Mouse (Mus musculus) G1E (cell line): Measurements from ENCODE around the gene Mfsd5. TPM values are rescaled to one million over a fixed set of nuclear protein-coding genes. Genes with fewer than 3 reads are reported as not detected.

ENCODE experiments used
- ATAC-seq: 2 replicates; pipeline ENCODE4 v1.8.0; 2016; ENCODE audit warnings: mild to moderate bottlenecking; ENCODE audit not compliant: insufficient number of reproducible peaks, poor library complexity, low FRiP score, severe bottlenecking; ENCODE audit errors: extremely low read depth
- DNase-seq: peaks from one replicate; pipeline ENCODE4 v3.0.0; 2012; ENCODE audit warnings: low spot score
- H3K27me3 ChIP-seq: 2 replicates; pipeline ENCODE4 v1.6.1; 2012; ENCODE audit warnings: mild to moderate bottlenecking, low read length, inconsistent platforms; ENCODE audit not compliant: insufficient read depth
- H3K36me3 ChIP-seq: replicated peaks from 2 replicates; pipeline ENCODE3; 2012; ENCODE audit warnings: mild to moderate bottlenecking, inconsistent platforms
- H3K4me1 ChIP-seq: 2 replicates; pipeline ENCODE4 v1.6.1; 2012; ENCODE audit warnings: low read depth, low read length, inconsistent platforms, mixed read lengths; ENCODE audit not compliant: insufficient read depth
- H3K4me3 ChIP-seq: 2 replicates; pipeline ENCODE4 v1.5.1; 2012; ENCODE audit warnings: low read depth, mild to moderate bottlenecking, inconsistent platforms, low read length, moderate library complexity, mixed read lengths
- H3K9me3 ChIP-seq: replicated peaks from 2 replicates; pipeline ENCODE4 v1.6.1; 2012; ENCODE audit warnings: inconsistent platforms
- CTCF ChIP-seq: IDR thresholded peaks from 2 replicates; pipeline ENCODE4 v1.5.1; 2012; ENCODE audit warnings: low read depth, low read length, inconsistent platforms, mixed read lengths
- GATA1 ChIP-seq: IDR thresholded peaks from 2 replicates; pipeline ENCODE4 v1.6.1; 2012; ENCODE audit warnings: borderline replicate concordance, low read length, inconsistent platforms, mixed read lengths
- GATA2 ChIP-seq: IDR thresholded peaks from 2 replicates; pipeline ENCODE4 v1.6.1; 2012; ENCODE audit warnings: low read depth, low read length, inconsistent platforms, borderline replicate concordance
- POLR2AphosphoS5 ChIP-seq: IDR thresholded peaks from 2 replicates; pipeline ENCODE4 v1.6.1; 2012; ENCODE audit warnings: low read depth, low read length, inconsistent platforms; ENCODE audit not compliant: insufficient replicate concordance
- TAL1 ChIP-seq: conservative IDR thresholded peaks from 2 replicates; pipeline ENCODE4 v1.6.1; 2012; ENCODE audit warnings: low read depth, low read length, inconsistent platforms, mixed read lengths
- polyA plus RNA-seq: library from polyadenylated mRNA; stranded (reverse); fragments of >175 nt; gene quantifications from 2 replicates; pipeline ENCODE4 v1.2.3, GENCODE M21; 2012
- total RNA-seq, 2 experiments: library from RNA; stranded (forward) in 1 of 2; stranded (reverse) in 1 of 2; fragments of 200-1000 nt in 1 of 2; fragments of >200 nt in 1 of 2; fragmentation: Nextera tagmentation in 1 of 2; gene quantifications; 2 replicates each; pipeline ENCODE4 v1.2.3; 2014 to 2017

The Mfsd5 gene
- total and polyA plus RNA-seq, 3 experiments, result 25.8 to 66.2 (median 31.1) TPM

DNA sequence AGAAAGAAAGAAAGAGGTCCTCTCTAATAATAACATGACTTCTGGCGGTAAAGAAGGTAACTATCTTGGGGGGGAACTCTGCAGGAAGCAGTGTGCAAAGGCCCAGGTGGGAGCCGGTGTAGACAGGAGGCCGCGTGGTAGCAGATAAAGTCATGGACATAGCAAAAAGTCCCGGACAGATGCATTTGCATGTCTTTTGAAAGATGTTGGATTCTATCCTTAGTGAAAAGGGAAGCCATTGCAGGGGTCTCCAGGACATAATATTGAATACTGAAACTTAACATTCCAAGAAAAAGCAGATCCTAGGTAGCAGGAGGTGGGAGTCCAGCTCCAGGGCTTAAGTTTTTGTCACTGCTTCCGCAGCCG is 545 bp upstream of the Mfsd5 start:
- H3K27me3 ChIP-seq, result 0 out of 2 replicates have a peak, but pooled peaks cover 12% of the 10 kb centered on the region
- TF ChIP-seq CTCF (no peak), TAL1 (no peak), GATA1 (no peak), POLR2AphosphoS5 (no peak), GATA2 (no peak)
- peaks cover 28% of the 10 kb centered on the region for H3K36me3 ChIP-seq
- H3K4me3 ChIP-seq, result peak overlapping the region; percentile 95
- ATAC-seq, result no peak
- peaks cover 44% of the 10 kb centered on the region for H3K4me1 ChIP-seq
- no peaks in the 10 kb centered on the region for H3K9me3 ChIP-seq
- no peak for DNase-seq

DNA sequence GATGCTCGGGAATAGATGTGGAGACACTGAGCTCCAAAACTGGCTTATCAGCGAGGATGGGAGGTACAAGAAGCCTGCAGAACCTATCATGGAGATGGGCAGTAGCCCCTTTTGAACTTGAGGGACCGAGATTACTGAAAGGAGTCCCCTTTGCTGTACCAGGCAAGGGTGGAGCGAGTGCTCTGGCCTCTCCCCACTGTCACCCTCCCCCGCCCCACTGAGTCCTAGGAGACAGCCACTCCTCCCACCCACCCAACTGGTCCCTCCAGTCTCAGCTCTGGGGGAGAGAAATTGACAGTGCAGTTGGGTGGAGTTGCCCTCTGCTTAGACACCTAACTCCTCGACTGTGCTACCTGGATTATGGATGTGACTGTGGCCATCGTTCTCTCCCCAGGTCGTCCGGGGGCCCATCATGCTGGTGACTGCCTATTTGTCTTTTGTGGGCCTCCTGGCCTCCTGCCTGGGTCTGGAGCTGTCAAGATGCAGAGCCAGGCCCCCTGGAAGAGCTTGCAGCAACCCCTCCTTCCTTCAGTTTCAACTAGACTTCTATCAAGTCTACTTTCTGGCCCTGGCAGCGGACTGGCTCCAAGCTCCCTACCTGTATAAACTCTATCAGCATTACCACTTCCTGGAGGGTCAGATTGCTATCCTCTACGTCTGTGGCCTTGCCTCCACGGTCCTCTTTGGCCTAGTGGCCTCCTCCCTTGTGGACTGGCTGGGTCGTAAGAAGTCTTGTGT is 698 bp downstream of the Mfsd5 start:
- H3K4me1 ChIP-seq, result peaks cover 51% of the 10 kb centered on the region
- peak; percentile 35 for ATAC-seq

DNA sequence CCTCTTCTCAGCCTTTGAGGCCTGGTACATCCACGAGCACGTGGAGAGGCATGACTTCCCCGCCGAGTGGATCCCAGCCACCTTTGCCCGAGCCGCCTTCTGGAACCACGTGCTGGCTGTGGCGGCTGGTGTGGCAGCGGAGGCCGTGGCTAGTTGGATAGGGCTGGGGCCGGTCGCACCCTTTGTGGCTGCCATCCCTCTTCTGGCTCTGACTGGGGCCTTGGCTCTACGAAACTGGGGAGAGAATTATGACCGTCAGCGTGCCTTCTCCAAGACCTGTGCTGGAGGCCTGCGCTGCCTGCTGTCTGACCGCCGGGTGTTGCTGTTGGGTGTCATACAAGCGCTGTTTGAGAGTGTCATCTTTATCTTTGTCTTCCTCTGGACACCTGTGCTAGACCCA is 1.4 kb downstream of the Mfsd5 start:
- H3K9me3 ChIP-seq, result no peaks in the 10 kb centered on the region
- H3K27me3 ChIP-seq, result 0 out of 2 replicates have a peak, but pooled peaks cover 4% of the 10 kb centered on the region
- H3K4me1 ChIP-seq, result peaks cover 51% of the 10 kb centered on the region
- ATAC-seq (no peak), DNase-seq (no peak)
- no peak for TF ChIP-seq CTCF
- no peak for TF ChIP-seq GATA2
- TF ChIP-seq GATA1, result no peak
- H3K4me3 ChIP-seq, result peak overlapping the region; percentile 95; the same call in 1 of the 2 replicates
- H3K36me3 ChIP-seq, result peaks cover 31% of the 10 kb centered on the region

More for the DNA sequence above, 698 bp downstream of the Mfsd5 start:
- Histone ChIP-seq H3K9me3 (no peaks in the 10 kb centered on the region), H3K36me3 (peaks cover 29% of the 10 kb centered on the region), H3K4me3 (peak overlapping the region; percentile 95), H3K27me3 (0 out of 2 replicates have a peak, but pooled peaks cover 5% of the 10 kb centered on the region)
- TF ChIP-seq GATA1 (no peak), GATA2 (no peak), TAL1 (no peak), POLR2AphosphoS5 (no peak), CTCF (no peak)
- DNase-seq, result peak; percentile 68

DNA sequence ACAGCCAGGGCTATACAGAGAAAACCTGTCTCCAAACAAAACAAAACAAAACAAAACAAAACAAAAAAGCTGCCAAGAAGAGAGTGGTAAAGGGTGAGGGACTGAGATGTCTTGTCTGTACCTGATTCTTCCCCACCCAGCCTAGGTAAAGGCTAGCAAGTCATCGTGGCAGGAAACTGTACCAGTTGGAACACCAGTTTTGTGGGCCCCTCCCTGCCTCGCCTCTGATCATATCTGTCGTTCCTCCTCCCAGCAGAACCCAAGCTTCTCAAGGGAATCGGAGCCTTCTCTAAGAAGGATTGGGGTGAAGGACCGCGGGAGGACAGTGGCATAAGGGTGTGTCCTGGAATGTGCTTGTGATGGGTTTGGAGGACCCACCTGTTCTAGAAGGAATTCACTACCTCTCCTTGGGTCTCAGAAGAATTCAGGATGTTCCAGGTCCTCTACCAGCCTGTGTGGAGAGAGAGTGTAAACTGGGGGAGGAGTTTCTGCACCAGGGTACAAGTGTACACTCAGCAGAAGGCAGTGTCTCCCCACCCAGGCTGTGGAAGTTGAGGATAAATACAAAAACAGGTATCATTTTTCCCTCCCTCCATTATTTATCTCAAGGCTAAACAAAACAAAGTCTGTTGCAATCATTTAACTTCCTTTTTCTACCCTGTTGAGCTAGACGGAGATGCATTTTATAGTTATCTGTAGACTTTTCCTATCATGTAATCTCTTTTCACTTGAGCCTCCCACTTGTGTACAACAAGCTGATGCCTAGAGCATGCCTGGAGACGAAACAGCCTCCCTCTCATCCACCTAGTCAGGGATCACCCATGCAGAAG is 3.4 kb downstream of the Mfsd5 start:
- DNase-seq (no peak), ATAC-seq (no peak)
- H3K27me3 ChIP-seq, result no peaks in the 10 kb centered on the region
- no peaks in the 10 kb centered on the region for H3K9me3 ChIP-seq
- no peak overlapping the region; the same call in 1 of the 2 replicates for H3K4me3 ChIP-seq
- peaks cover 31% of the 10 kb centered on the region for H3K36me3 ChIP-seq
- TF ChIP-seq CTCF, result no peak
- TF ChIP-seq GATA1, result no peak
- TF ChIP-seq POLR2AphosphoS5, result no peak
- TF ChIP-seq TAL1, result no peak
- no peak for TF ChIP-seq GATA2
- peaks cover 51% of the 10 kb centered on the region for H3K4me1 ChIP-seq

DNA sequence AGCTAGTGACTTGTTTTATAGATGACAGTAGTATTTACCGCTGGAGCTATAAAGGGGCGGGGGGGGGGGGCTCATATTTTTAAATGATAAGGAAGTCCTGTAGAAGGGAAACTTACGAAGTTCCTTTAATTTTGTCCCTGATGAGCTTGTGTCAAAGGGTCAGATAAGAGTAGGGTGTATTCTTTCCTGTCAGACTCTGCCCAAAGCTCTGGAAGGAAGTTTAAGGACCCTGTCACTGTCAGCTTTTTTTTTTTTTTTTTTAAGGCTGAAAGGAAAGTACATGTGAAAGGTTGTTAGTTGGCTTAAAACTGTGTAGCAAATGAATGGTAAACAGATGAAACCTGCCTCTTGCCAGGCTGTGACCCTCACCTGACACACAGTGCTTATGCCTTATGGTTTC is 4.4 kb downstream of the Mfsd5 start:
- ATAC-seq (no peak), DNase-seq (no peak)
- no peak for TF ChIP-seq GATA2
- no peak for TF ChIP-seq GATA1
- no peak for TF ChIP-seq POLR2AphosphoS5
- TF ChIP-seq CTCF, result no peak
- TF ChIP-seq TAL1, result no peak
- no peaks in the 10 kb centered on the region for H3K9me3 ChIP-seq
- H3K27me3 ChIP-seq, result no peaks in the 10 kb centered on the region
- H3K4me1 ChIP-seq, result peaks cover 50% of the 10 kb centered on the region
- H3K36me3 ChIP-seq, result peaks cover 31% of the 10 kb centered on the region
- H3K4me3 ChIP-seq, result peak overlapping the region; percentile 9; the same call in 1 of the 2 replicates

DNA sequence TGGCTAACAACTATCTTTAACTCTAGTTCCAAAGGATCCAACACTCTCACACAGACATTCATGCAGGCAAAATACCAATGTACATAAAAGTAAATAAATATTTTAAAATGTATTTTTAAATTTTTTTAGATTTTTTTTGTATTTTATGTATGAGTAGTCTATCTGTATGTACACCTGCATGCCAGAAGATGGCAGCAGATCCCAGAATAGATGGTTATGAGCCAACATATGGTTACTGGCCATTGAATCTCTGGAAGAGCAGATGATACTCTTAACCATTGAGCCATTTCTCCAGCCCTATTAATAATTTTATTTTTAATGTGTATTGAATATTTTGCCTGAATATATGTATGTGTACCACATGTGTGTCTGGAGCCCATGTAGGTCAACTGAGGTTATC is 8.1 kb downstream of the Mfsd5 start:
- TF ChIP-seq CTCF, result no peak
- no peak for TF ChIP-seq GATA2
- no peak for TF ChIP-seq POLR2AphosphoS5
- TF ChIP-seq TAL1, result no peak
- Histone ChIP-seq H3K36me3 (peaks cover 8% of the 10 kb centered on the region), H3K27me3 (no peaks in the 10 kb centered on the region), H3K4me3 (no peak overlapping the region), H3K4me1 (peaks cover 21% of the 10 kb centered on the region), H3K9me3 (no peaks in the 10 kb centered on the region)
- ATAC-seq (no peak), DNase-seq (no peak)
